Mouse (Mus musculus): ENCODE measurements around the gene Hils1.

Gene Hils1

DNA sequence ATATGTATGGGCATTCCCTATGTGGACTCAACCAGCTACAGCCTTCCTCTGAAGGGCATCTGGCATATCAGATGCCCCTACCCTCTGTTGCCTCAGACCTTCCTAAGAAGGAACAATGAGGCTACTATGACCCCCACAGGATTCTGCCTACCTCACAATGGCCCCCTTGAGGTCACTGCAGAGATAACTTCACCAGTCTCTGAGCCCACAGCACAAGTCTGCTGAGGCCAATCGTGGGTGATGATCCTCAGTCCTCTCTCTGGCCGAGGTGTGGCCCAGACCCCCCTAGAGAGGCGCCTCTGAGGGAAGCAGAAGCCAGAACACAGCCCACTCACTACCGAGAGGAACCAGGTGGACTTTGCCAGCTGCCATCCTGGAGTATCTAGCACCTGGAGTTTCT lies at the start of gene Hils1:
TSS of gene Hils1 (plus strand) at position 175 of the 400 bp plus-strand sequence.
- DNase-seq (ENCODE audit: low read depth, low spot score) = no peak

- DNase-seq (ENCODE audit: low read depth, low spot score) = no peak
Measured at GRCm38 (mm10) chr11:94917717-94918116, 49.7 kb upstream of the Hils1 start.

GRCm38 (mm10) chr11:94920996-94921401 lies 46.4 kb upstream of the Hils1 start:
- no peak for DNase-seq (ENCODE audit: low read depth, low spot score)

DNA sequence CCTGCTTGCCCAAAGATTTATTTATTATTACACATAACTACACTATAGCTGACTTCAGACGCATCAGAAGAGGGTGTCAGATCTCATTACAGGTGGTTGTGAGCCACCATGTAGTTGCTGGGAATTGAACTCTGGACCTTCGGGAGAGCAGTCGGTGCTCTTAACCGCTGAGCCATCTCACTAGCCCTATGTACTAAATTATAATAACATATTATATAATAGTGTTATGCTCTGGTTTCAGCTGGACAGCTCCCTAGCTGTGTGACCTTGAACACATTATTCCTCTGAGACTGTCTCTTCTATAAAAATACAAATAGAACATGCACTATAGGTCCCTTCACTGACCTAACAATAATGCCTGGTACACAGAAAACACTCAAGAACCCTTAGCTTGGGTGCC lies 42.4 kb upstream of the Hils1 start:
- no peak for DNase-seq (ENCODE audit: low read depth, low spot score)

GRCm38 (mm10) chr11:94926431-94926830 lies 41.0 kb upstream of the Hils1 start:
- no peak for DNase-seq (ENCODE audit: low read depth, low spot score)

DNA sequence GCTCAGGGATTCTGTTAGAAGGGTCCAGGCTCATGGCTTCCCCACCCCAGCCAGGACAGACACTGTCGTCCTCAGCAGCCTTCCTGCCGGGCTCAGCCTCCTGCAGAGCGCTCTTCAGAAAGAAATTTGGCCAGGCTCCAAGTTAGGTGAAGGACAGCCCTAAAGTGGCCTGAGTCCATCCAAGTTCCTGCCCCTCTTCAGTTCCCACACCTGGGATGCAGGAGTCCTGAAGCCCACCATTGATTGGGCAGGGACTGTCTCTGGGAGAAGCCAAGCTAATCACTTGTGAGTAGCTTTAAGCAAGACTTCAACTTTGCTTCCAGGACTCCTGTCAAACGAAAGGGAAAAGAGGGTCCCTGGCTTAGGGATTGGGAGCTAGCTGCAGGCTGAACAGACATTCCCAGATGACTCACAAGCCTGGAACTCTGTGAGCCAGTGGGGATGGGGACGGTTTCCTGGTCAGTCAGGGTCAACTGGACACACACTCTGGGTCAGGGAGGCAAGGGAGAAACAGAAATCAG lies 39.6 kb upstream of the Hils1 start:
- no peak for DNase-seq (ENCODE audit: low read depth, low spot score)

DNA sequence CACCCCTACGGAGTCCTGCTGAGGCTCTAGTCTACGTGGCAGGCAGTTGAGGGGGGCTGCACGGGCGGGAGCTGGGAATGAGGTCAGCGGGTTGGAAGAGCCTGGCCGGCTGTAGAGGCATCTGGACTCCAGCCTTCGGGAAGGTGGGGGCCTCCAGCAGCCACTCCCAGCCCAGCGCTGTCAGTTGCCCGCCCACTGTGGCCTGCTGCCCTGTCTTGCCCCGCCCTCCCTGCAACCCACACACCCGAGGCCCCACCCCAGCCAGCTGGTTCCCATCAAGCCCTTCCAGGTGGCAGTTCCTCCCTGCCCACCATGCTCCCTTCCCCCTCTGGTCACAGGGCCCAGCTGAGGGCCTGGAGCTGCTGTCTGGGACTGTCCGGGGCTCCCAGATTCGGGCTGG lies 38.6 kb upstream of the Hils1 start:
- peak; percentile 47 for DNase-seq (ENCODE audit: low read depth, low spot score)

GRCm38 (mm10) chr11:94929599-94929998 lies 37.8 kb upstream of the Hils1 start:
- peak; percentile 63 for DNase-seq (ENCODE audit: low read depth, low spot score)

DNA sequence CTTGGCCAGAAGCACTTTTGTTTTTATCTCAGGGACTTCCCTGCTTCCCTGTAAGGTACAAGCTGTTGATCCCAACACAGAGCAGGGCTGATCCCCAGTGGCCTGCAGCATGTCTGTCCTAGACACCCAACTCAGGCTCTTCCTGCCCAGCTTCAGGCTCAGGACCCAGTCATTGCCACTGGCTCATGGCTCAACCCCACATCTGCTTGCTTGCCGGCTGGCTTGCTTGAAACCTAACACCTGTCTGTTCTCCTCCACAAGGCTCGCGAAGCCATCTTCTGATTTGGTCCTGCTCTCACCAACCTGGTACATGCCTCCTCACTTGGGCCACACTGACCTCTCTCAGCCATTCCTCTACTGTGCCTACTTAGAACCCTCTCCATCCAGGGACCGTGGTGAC lies 37.2 kb upstream of the Hils1 start:
- DNase-seq (ENCODE audit: low read depth, low spot score) = no peak

GRCm38 (mm10) chr11:94933584-94933983 lies 33.8 kb upstream of the Hils1 start:
- no peak for DNase-seq (ENCODE audit: low read depth, low spot score)

GRCm38 (mm10) chr11:94934526-94934925 lies 32.9 kb upstream of the Hils1 start:
- no peak for DNase-seq (ENCODE audit: low read depth, low spot score)

DNA sequence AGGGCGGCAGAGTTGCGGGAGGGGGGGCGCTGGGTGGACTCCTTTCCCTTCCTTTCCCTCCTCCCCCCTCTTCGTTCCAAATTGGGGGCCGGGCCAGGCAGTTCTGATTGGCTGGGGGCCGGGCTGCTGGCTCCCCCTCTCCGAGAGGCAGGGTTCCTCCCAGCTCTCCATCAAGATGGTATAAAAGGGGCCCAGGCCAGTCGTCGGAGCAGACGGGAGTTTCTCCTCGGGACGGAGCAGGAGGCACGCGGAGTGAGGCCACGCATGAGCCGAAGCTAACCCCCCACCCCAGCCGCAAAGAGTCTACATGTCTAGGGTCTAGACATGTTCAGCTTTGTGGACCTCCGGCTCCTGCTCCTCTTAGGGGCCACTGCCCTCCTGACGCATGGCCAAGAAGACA lies 31.3 kb upstream of the Hils1 start, which contains the start of gene Col1a1:
TSS of gene Col1a1 (plus strand) at position 180 of the 400 bp plus-strand sequence.
- DNase-seq (ENCODE audit: low read depth, low spot score) = no peak

DNA sequence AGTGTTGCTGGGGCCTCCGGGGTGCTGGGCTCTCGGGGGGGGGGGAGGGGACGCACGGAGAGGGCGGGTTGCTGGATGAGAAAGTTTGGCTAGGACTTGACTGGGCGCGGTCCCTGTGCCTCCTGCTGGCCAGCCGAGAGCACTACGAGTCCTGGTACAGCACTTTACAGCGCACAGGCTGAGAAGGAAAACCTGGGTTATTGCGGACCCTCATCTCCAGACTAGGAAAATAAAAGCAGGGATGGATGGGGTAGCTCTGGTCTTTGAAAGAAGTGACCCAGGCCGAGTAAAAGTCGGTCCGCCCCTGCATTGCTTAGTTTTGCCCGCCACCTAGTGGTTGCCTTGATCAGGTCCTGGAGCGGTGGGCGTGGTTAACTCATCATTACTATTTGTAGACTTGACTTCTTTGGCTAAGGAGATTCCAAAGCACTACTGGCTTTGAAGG lies 30.5 kb upstream of the Hils1 start:
- DNase-seq (ENCODE audit: low read depth, low spot score) = peak; percentile 93

GRCm38 (mm10) chr11:94937335-94937781 lies 30.0 kb upstream of the Hils1 start:
- no peak for DNase-seq (ENCODE audit: low read depth, low spot score)

DNA sequence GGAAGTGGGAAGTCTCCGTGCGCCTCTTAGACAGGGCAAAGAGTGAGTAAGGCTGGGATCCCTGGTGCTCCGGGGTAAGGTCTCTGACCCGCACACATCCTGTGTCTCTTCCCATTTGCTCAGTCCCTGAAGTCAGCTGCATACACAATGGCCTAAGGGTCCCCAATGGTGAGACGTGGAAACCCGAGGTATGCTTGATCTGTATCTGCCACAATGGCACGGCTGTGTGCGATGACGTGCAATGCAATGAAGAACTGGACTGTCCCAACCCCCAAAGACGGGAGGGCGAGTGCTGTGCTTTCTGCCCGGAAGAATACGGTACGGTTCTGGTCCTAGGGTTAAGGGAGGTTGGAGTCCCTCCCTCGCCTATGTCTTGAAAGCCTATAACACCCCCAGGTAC lies 29.6 kb upstream of the Hils1 start:
- DNase-seq (ENCODE audit: low read depth, low spot score) = no peak

DNA sequence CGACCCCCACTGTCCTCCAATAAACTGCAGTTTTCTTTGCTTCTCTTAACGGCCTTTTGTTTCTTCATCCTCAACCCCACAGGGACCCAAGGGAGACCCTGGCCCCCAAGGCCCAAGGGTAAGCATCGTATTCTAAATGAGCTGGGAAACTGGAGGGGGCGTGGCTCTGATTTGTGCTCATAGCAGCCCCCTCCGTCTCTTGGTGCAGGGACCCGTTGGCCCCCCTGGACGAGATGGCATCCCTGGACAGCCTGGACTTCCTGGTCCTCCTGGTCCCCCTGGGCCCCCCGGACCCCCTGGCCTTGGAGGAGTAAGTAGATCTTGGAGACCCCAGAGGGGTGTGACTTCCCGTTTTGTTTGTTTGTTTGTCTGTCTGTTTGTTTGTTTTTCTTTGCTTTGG lies 29.1 kb upstream of the Hils1 start:
- no peak for DNase-seq (ENCODE audit: low read depth, low spot score)

GRCm38 (mm10) chr11:94939280-94939679 lies 28.1 kb upstream of the Hils1 start:
- peak; percentile 72 for DNase-seq (ENCODE audit: low read depth, low spot score)

DNA sequence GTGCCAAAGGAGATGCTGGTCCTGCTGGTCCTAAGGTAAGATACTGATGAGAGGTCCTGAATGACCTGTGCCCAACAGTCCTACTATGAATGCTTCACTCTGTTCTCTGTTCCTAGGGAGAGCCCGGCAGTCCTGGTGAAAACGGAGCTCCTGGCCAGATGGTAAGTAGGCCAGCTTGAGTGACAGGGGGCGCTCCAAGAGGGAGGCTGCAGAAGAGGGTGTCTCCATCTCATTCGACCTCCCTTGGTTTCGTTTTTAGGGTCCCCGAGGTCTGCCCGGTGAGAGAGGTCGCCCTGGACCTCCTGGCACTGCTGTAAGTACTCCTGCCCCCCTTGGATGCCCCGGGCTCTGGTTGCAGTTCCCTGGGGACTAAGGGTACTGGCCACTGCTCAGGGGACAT lies 26.3 kb upstream of the Hils1 start:
- DNase-seq (ENCODE audit: low read depth, low spot score) = no peak

GRCm38 (mm10) chr11:94941776-94942175 lies 25.6 kb upstream of the Hils1 start:
- no peak for DNase-seq (ENCODE audit: low read depth, low spot score)

GRCm38 (mm10) chr11:94942282-94943023 lies 24.9 kb upstream of the Hils1 start:
- peak; percentile 73 for DNase-seq (ENCODE audit: low read depth, low spot score)

DNA sequence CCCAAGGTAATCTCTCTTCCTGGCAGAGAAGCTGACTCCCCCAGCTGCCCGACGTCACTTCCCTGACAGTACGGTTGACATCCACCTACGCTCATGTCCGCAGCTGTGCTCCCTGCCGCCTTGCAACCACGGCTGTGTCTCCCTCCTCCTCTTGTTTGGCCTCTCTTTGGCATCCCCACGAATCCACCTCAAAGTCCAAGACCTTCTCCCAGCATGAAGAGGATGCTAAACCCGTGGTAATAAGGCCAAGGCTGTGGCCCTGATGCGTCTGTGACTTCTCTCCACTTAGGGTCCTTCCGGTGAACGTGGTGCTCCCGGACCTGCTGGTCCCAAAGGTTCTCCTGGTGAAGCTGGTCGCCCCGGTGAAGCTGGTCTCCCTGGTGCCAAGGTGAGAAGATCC lies 24.3 kb upstream of the Hils1 start:
- DNase-seq (ENCODE audit: low read depth, low spot score) = no peak

DNA sequence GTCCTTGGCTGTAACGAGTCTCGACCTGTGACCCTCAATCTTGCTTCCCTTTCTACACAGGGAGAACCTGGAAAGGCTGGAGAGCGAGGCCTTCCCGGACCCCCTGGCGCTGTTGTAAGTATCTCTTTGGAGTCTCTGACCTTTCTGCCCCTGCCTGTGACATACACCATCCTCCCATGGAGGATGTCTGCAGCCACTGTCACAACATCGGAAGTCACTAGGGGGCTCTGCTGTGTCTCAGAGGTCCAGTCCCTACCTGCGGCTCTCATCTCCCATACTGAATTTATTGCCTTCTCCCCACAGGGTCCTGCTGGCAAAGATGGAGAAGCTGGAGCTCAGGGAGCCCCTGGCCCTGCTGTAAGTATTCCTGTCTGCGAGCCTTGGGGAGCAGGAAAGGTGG lies 23.1 kb upstream of the Hils1 start:
- DNase-seq (ENCODE audit: low read depth, low spot score) = peak; percentile 50

- DNase-seq (ENCODE audit: low read depth, low spot score) = no peak
Measured at GRCm38 (mm10) chr11:94945236-94945635, 22.2 kb upstream of the Hils1 start.

Data from ZHBTc4 (cell line).